27 mouse cellular contexts compared by ENCODE assay signal in the genomic region with DNA sequence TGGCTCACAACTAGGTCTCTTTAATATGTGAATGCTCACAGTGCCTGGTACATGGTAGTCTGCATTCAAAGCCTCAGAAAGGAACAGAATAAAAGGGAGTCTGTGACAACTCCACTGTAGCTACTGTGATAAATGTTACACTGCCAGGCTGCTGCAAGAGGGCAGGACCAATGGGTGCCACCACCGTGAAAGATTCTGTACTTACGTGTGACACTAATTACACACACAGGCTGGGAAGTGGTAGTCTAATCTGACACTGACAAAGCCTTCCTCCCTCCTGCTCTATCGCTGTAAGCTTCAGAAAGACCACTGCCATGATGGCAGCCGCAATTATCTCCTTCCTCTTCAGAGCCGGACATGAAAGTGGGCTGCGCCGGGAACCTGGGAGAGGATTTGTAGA. TPM values are rescaled to one million over a fixed set of nuclear protein-coding genes. Genes with fewer than 3 reads are reported as not detected.
DNase-seq lines count a peak whose midpoint lies in the region; ATAC-seq and TF ChIP-seq lines count a peak whose summit lies in the region.
"Had no signal": no experiment of that assay in that cellular context is flagged by ENCODE, and none has a peak within 500 bp of the region (broad histone marks: within the 10 kb centered on the region; RNA-seq: fewer than 3 reads in every experiment).

No protein-coding gene starts in this region.

- H3K4me2 ChIP-seq in forebrain, embryonic 12.5 days: no peak overlapping the region
- H3K4me2 ChIP-seq in forebrain, embryonic 13.5 days: no peak overlapping the region
- no peak overlapping the region for H3K4me2 ChIP-seq in forebrain, postnatal 0 days (ENCODE audit: low read depth)
- H3K4me2 ChIP-seq: embryonic facial prominence, embryonic 13.5 days; heart, embryonic 12.5 days; heart, embryonic 15.5 days; hindbrain, embryonic 14.5 days had no signal

- ATAC-seq in forebrain, embryonic 12.5 days (ENCODE audit: low FRiP score): no peak
- ATAC-seq in forebrain, embryonic 13.5 days: no peak
- peak; percentile 53; the same call in 1 of the 2 replicates for ATAC-seq in forebrain, postnatal 0 days
- ATAC-seq: hindbrain, postnatal 0 days; inflammation-experienced regulatory T-cells, adult 6 months; intestine, embryonic 16.5 days; Patski had no signal

- H3K36me3 ChIP-seq in forebrain, embryonic 12.5 days (replicated peaks): no peaks in the 10 kb centered on the region
- no peaks in the 10 kb centered on the region for H3K36me3 ChIP-seq in forebrain, embryonic 13.5 days (ENCODE audit: poor library complexity, severe bottlenecking)
- H3K36me3 ChIP-seq in forebrain, postnatal 0 days (ENCODE audit: insufficient read depth): no peaks in the 10 kb centered on the region
- no peaks in the 10 kb centered on the region for H3K36me3 ChIP-seq in forebrain, embryonic 10.5 days (replicated peaks)
- H3K36me3 ChIP-seq: embryonic facial prominence, embryonic 10.5 days; embryonic facial prominence, embryonic 13.5 days; G1E; heart, embryonic 12.5 days; heart, embryonic 15.5 days had no signal

- no peak for TF ChIP-seq CTCF in forebrain, postnatal 0 days (IDR thresholded peaks at IDR 0.05; ENCODE audit: low read depth)

- 0 out of 2 replicates have a peak overlapping the region, but pooled peaks have one; percentile 8 for H3K27ac ChIP-seq in forebrain, embryonic 12.5 days
- H3K27ac ChIP-seq in forebrain, embryonic 13.5 days: no peak overlapping the region
- H3K27ac ChIP-seq in forebrain, postnatal 0 days (ENCODE audit: low read depth, low read length): no peak overlapping the region
- no peak overlapping the region for H3K27ac ChIP-seq in forebrain, embryonic 10.5 days
- H3K27ac ChIP-seq: embryonic facial prominence, embryonic 10.5 days; embryonic facial prominence, embryonic 13.5 days; gastrocnemius, adult 2 months; heart, embryonic 15.5 days; hindbrain, embryonic 14.5 days; hindbrain, postnatal 0 days had no signal

- H3K4me3 ChIP-seq in forebrain, embryonic 12.5 days (replicated peaks): no peak overlapping the region
- H3K4me3 ChIP-seq in forebrain, embryonic 13.5 days: no peak overlapping the region
- H3K4me3 ChIP-seq in forebrain, postnatal 0 days (ENCODE audit: low read depth, low read length): no peak overlapping the region
- H3K4me3 ChIP-seq in forebrain, embryonic 10.5 days: no peak overlapping the region
- H3K4me3 ChIP-seq: embryonic facial prominence, embryonic 10.5 days; embryonic facial prominence, embryonic 13.5 days; erythroblast, embryonic 14.5 days; gastrocnemius, adult 2 months; heart, embryonic 12.5 days; heart, embryonic 15.5 days had no signal

- DNase-seq in forebrain, postnatal 0 days: no peak
- DNase-seq in forebrain, embryonic 10.5 days (ENCODE audit: extremely low spot score, low spot score): no peak
- DNase-seq in brain, adult 2 months (ENCODE audit: low read depth, low spot score): peak; percentile 72
- DNase-seq in thymus, postnatal 0 days (ENCODE audit: low spot score): no peak
- DNase-seq: cerebellum, adult 11-12 months; cerebellum, adult 8-10 months; cerebellum, postnatal 36 days; embryo, embryonic 11 days; gastrocnemius, adult 2 months; gastrocnemius, postnatal 14 days; heart, adult 18-20 months had no signal

- peaks cover 43% of the 10 kb centered on the region for H3K4me1 ChIP-seq in forebrain, embryonic 12.5 days
- H3K4me1 ChIP-seq in forebrain, embryonic 13.5 days: peaks cover 32% of the 10 kb centered on the region
- peaks cover 3% of the 10 kb centered on the region for H3K4me1 ChIP-seq in forebrain, postnatal 0 days (ENCODE audit: insufficient read depth)
- H3K4me1 ChIP-seq in forebrain, embryonic 10.5 days: peaks cover 50% of the 10 kb centered on the region

- H3K9me3 ChIP-seq in forebrain, embryonic 12.5 days: no peaks in the 10 kb centered on the region
- H3K9me3 ChIP-seq in forebrain, embryonic 13.5 days (replicated peaks): no peaks in the 10 kb centered on the region
- H3K9me3 ChIP-seq in forebrain, postnatal 0 days (ENCODE audit: low read length): no peaks in the 10 kb centered on the region
- H3K9me3 ChIP-seq in forebrain, embryonic 10.5 days: no peaks in the 10 kb centered on the region
- H3K9me3 ChIP-seq: embryonic facial prominence, embryonic 10.5 days; embryonic facial prominence, embryonic 13.5 days; heart, embryonic 12.5 days; heart, embryonic 15.5 days had no signal

- 80% methylated on average over 7 of the region's 7 CpGs for WGBS in forebrain, embryonic 12.5 days
- WGBS in forebrain, embryonic 13.5 days: 77% methylated on average over 7 of the region's 7 CpGs
- WGBS in forebrain, postnatal 0 days: 58% methylated on average over 7 of the region's 7 CpGs
- WGBS in forebrain, embryonic 10.5 days: 91% methylated on average over 7 of the region's 7 CpGs

- H3K9ac ChIP-seq in forebrain, embryonic 12.5 days: no peak overlapping the region
- H3K9ac ChIP-seq in forebrain, embryonic 13.5 days: no peak overlapping the region
- no peak overlapping the region for H3K9ac ChIP-seq in forebrain, postnatal 0 days
- H3K9ac ChIP-seq: embryonic facial prominence, embryonic 13.5 days; heart, embryonic 12.5 days; heart, embryonic 15.5 days; hindbrain, embryonic 14.5 days had no signal

- H3K27me3 ChIP-seq in forebrain, embryonic 12.5 days: no peaks in the 10 kb centered on the region
- H3K27me3 ChIP-seq in forebrain, embryonic 13.5 days: no peaks in the 10 kb centered on the region
- no peaks in the 10 kb centered on the region for H3K27me3 ChIP-seq in forebrain, postnatal 0 days (ENCODE audit: insufficient read depth, low read length)
- H3K27me3 ChIP-seq in forebrain, embryonic 10.5 days (ENCODE audit: poor library complexity, severe bottlenecking): peaks cover 15% of the 10 kb centered on the region; the same call in 1 of the 2 replicates
- H3K27me3 ChIP-seq: CH12.LX; heart, embryonic 12.5 days; heart, embryonic 15.5 days had no signal

RNA-seq across cellular contexts. Expression of a gene that starts 11.3 kb away (rescaled TPM):
- polyA plus RNA-seq in forebrain, embryonic 12.5 days (2016; fragmentation: Nextera tagmentation; extraction: Ambion mirVana): 2.7 and 3.0 TPM in 2 replicates
- 1.8 and 2.5 TPM in 2 replicates for polyA plus RNA-seq in forebrain, embryonic 13.5 days (2015; fragmentation: Nextera tagmentation; extraction: Ambion mirVana)
- total RNA-seq in forebrain, postnatal 0 days (2014; rRNA removed): 1.5 and 2.6 TPM in 2 replicates
- polyA plus RNA-seq in forebrain, postnatal 0 days (2015; fragmentation: Nextera tagmentation; extraction: Ambion mirVana): 1.9 and 2.4 TPM in 2 replicates
- polyA plus RNA-seq in forebrain, embryonic 10.5 days (2016; fragmentation: Nextera tagmentation; extraction: Ambion mirVana): 0.59 and 0.79 TPM in 2 replicates
- polyA plus RNA-seq in thymus, postnatal 0 days (2015; fragmentation: Nextera tagmentation; extraction: Ambion mirVana): 3.0 and 3.1 TPM in 2 replicates
- total RNA-seq: adrenal gland, adult 18-20 months; adrenal gland, postnatal 36 days; G1E had no signal
- polyA plus RNA-seq: G1E; intestine, embryonic 16.5 days; Patski had no signal
